Comparison of ENCODE assay signal across 29 mouse cellular contexts in genomic region chr9:23651300-23651699, GRCm38 (mm10).
DNase-seq lines count a peak whose midpoint lies in the region; ATAC-seq and TF ChIP-seq lines count a peak whose summit lies in the region.
"Had no signal": no experiment of that assay in that cellular context is flagged by ENCODE, and none has a peak within 500 bp of the region (broad histone marks: within the 10 kb centered on the region; RNA-seq: fewer than 3 reads in every experiment).

No protein-coding gene starts in this region.

- no peak for DNase-seq in limb, embryonic 14.5 days (ENCODE audit: low spot score)
- DNase-seq in limb, embryonic 10.5 days (ENCODE audit: low spot score), result no peak
- DNase-seq in 416B (ENCODE audit: low read depth), result peak; percentile 55
- DNase-seq in left cerebral cortex, adult 9 months (ENCODE audit: low spot score in 2 of 2), result no peak
- DNase-seq in adrenal gland, adult 8-10 months, result no peak
- DNase-seq: adrenal gland, postnatal 14 days; B cell, adult 2 months; cerebellum, adult 11-12 months; cerebellum, adult 8-10 months; cerebellum, postnatal 10 days; cerebellum, postnatal 36 days; embryo, embryonic 11 days; gastrocnemius, postnatal 25 days; heart, adult 2 months; heart, postnatal 14 days; heart, postnatal 4 days had no signal

- 44% methylated on average over 2 of the region's 2 CpGs for WGBS in limb, embryonic 14.5 days
- WGBS in limb, embryonic 10.5 days, result 85% methylated on average over 2 of the region's 2 CpGs
- 36% methylated on average over 2 of the region's 2 CpGs for WGBS in limb, embryonic 15.5 days

- no peak overlapping the region for H3K9ac ChIP-seq in limb, embryonic 14.5 days (ENCODE audit: low read depth, low read length, severe bottlenecking)
- H3K9ac ChIP-seq in limb, embryonic 15.5 days, result no peak overlapping the region
- H3K9ac ChIP-seq: embryonic facial prominence, embryonic 13.5 days; forebrain, embryonic 12.5 days; forebrain, embryonic 15.5 days; heart, embryonic 13.5 days; hindbrain, embryonic 14.5 days had no signal

- no peak overlapping the region for H3K27ac ChIP-seq in limb, embryonic 14.5 days (replicated peaks; ENCODE audit: low read depth, low read length)
- no peak overlapping the region for H3K27ac ChIP-seq in limb, embryonic 10.5 days
- H3K27ac ChIP-seq in limb, embryonic 15.5 days, result 0 out of 2 replicates have a peak overlapping the region, but pooled peaks have one; percentile 22
- H3K27ac ChIP-seq: embryonic facial prominence, embryonic 10.5 days; embryonic facial prominence, embryonic 13.5 days; forebrain, embryonic 12.5 days; forebrain, embryonic 15.5 days; heart, adult 2 months; heart, embryonic 10.5 days; heart, embryonic 13.5 days; hindbrain, embryonic 14.5 days; hindbrain, postnatal 0 days had no signal

- H3K4me2 ChIP-seq in limb, embryonic 14.5 days (replicated peaks; ENCODE audit: low read depth, low read length, severe bottlenecking), result no peak overlapping the region
- H3K4me2 ChIP-seq in limb, embryonic 15.5 days, result no peak overlapping the region
- H3K4me2 ChIP-seq: embryonic facial prominence, embryonic 13.5 days; forebrain, embryonic 12.5 days; forebrain, embryonic 15.5 days; heart, embryonic 13.5 days; hindbrain, embryonic 14.5 days had no signal

- no peaks in the 10 kb centered on the region for H3K27me3 ChIP-seq in limb, embryonic 14.5 days (ENCODE audit: control insufficient read depth, insufficient read depth, low read length)
- no peaks in the 10 kb centered on the region for H3K27me3 ChIP-seq in limb, embryonic 10.5 days (ENCODE audit: low read depth, poor library complexity, severe bottlenecking)
- no peaks in the 10 kb centered on the region for H3K27me3 ChIP-seq in limb, embryonic 15.5 days
- H3K27me3 ChIP-seq: CH12.LX; embryonic facial prominence, embryonic 13.5 days; forebrain, embryonic 12.5 days; forebrain, embryonic 15.5 days; heart, embryonic 13.5 days; Patski had no signal

- no peaks in the 10 kb centered on the region for H3K36me3 ChIP-seq in limb, embryonic 14.5 days (ENCODE audit: control insufficient read depth, insufficient read depth, low read length)
- no peaks in the 10 kb centered on the region for H3K36me3 ChIP-seq in limb, embryonic 10.5 days
- no peaks in the 10 kb centered on the region for H3K36me3 ChIP-seq in limb, embryonic 15.5 days
- H3K36me3 ChIP-seq: embryonic facial prominence, embryonic 10.5 days; embryonic facial prominence, embryonic 13.5 days; forebrain, embryonic 12.5 days; forebrain, embryonic 15.5 days; G1E; heart, embryonic 10.5 days; heart, embryonic 13.5 days had no signal

- H3K4me1 ChIP-seq in limb, embryonic 14.5 days (ENCODE audit: control insufficient read depth, insufficient read depth, low read length), result 0 out of 2 replicates have a peak, but pooled peaks cover 10% of the 10 kb centered on the region
- no peaks in the 10 kb centered on the region for H3K4me1 ChIP-seq in limb, embryonic 10.5 days
- peaks cover 3% of the 10 kb centered on the region; the same call in 1 of the 2 replicates for H3K4me1 ChIP-seq in limb, embryonic 15.5 days
- H3K4me1 ChIP-seq: embryonic facial prominence, embryonic 10.5 days; embryonic facial prominence, embryonic 13.5 days; forebrain, embryonic 12.5 days; forebrain, embryonic 15.5 days; heart, embryonic 10.5 days had no signal

- no peak overlapping the region for H3K4me3 ChIP-seq in limb, embryonic 14.5 days (replicated peaks; ENCODE audit: low read length)
- H3K4me3 ChIP-seq in limb, embryonic 10.5 days, result no peak overlapping the region
- H3K4me3 ChIP-seq in limb, embryonic 15.5 days, result no peak overlapping the region
- H3K4me3 ChIP-seq: embryonic facial prominence, embryonic 10.5 days; embryonic facial prominence, embryonic 13.5 days; erythroblast, embryonic 14.5 days; forebrain, embryonic 12.5 days; forebrain, embryonic 15.5 days; heart, adult 2 months; heart, embryonic 10.5 days; heart, embryonic 13.5 days had no signal

- H3K9me3 ChIP-seq in limb, embryonic 14.5 days (ENCODE audit: control insufficient read depth, low read length), result no peaks in the 10 kb centered on the region
- H3K9me3 ChIP-seq in limb, embryonic 10.5 days (replicated peaks), result no peaks in the 10 kb centered on the region
- no peaks in the 10 kb centered on the region for H3K9me3 ChIP-seq in limb, embryonic 15.5 days
- H3K9me3 ChIP-seq: embryonic facial prominence, embryonic 10.5 days; embryonic facial prominence, embryonic 13.5 days; forebrain, embryonic 12.5 days; forebrain, embryonic 15.5 days; G1E; heart, embryonic 10.5 days; heart, embryonic 13.5 days had no signal

- ATAC-seq in limb, embryonic 14.5 days (ENCODE audit: low FRiP score, low read depth), result 0 out of 2 replicates have a peak, but pooled peaks have one; percentile 15
- ATAC-seq in limb, embryonic 15.5 days (ENCODE audit: insufficient number of reproducible peaks, low FRiP score, low TSS enrichment, low read depth), result no peak
- ATAC-seq: forebrain, embryonic 15.5 days; hindbrain, postnatal 0 days; Patski had no signal

- TF ChIP-seq POLR2A in limb, embryonic 14.5 days (IDR thresholded peaks at IDR 0.05; ENCODE audit: borderline replicate concordance, extremely low read depth, insufficient read depth, insufficient read length), result no peak
